Mouse (Mus musculus) kidney, adult 2 months (tissue): ENCODE results near the gene Psip1.

Experiments
- CTCF ChIP-seq: fragments of 200-500 bp; conservative IDR thresholded peaks from 2 replicates; pipeline ENCODE4 v1.5.1; 2011; ENCODE audit warnings: low read depth, mild to moderate bottlenecking, control low read depth, low read length, moderate library complexity, mixed read lengths; ENCODE audit not compliant: insufficient read depth, insufficient read length
- POLR2A ChIP-seq: fragments of 200-500 bp; IDR thresholded peaks from one replicate; pipeline ENCODE4 v1.6.1; 2011; ENCODE audit warnings: low read depth, low read length, control low read depth

- TF ChIP-seq CTCF (no peak), POLR2A (no peak)
These were observed 2.9 kb upstream of the Psip1 start for GRCm38 (mm10) chr4:83489121-83489520.
